Mouse (Mus musculus): ENCODE measurements around the gene Slc25a39.
"Not testable (repeated sequence)": the region's sequence is repeated elsewhere in the genome, so short reads cannot be mapped to it uniquely, and the experiment has no call there.

Gene Slc25a39

GRCm38 (mm10) chr11:102411704-102412103, 4.0 kb upstream of the Slc25a39 start:
- peak; percentile 66 for DNase-seq (ENCODE audit: low read depth, low spot score)

DNA sequence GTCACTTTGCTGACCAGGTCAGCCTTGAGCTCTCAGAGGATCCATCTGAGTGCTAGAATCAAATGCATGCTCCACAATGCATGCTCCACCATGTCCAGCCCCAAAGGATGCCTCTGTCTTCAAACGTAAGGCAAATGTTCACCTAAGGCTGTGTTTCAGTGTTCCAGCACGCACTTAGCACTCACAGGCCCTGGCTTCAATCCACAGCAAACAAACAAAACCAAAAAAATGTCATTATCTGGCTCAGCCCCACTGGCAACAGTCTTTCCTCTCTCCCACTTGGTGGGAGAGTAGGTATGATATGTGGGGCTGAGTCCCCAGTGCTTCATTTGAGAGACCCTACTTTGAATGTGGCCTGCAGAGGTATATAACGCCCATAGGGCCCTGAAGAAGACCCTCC, 3.3 kb upstream of the Slc25a39 start:
- DNase-seq (ENCODE audit: low read depth, low spot score), result no peak

GRCm38 (mm10) chr11:102410345-102410744, 2.6 kb upstream of the Slc25a39 start:
- DNase-seq (ENCODE audit: low read depth, low spot score), result not testable (repeated sequence)

- no peak for DNase-seq (ENCODE audit: low read depth, low spot score)
Observed at GRCm38 (mm10) chr11:102409795-102410330, 2.1 kb upstream of the Slc25a39 start.

GRCm38 (mm10) chr11:102408888-102409794, 1.4 kb upstream of the Slc25a39 start:
- DNase-seq (ENCODE audit: low read depth, low spot score), result no peak

GRCm38 (mm10) chr11:102408344-102408876, 664 bp upstream of the Slc25a39 start:
- peak; percentile 100 for DNase-seq (ENCODE audit: low read depth, low spot score)

- DNase-seq (ENCODE audit: low read depth, low spot score), result peak; percentile 85
Observed at GRCm38 (mm10) chr11:102406900-102407833, 579 bp downstream of the Slc25a39 start.

GRCm38 (mm10) chr11:102406401-102406800, 1.3 kb downstream of the Slc25a39 start:
- no peak for DNase-seq (ENCODE audit: low read depth, low spot score)

GRCm38 (mm10) chr11:102405544-102406285, 2.0 kb downstream of the Slc25a39 start:
- no peak for DNase-seq (ENCODE audit: low read depth, low spot score)

GRCm38 (mm10) chr11:102404161-102405010, 3.4 kb downstream of the Slc25a39 start:
- no peak for DNase-seq (ENCODE audit: low read depth, low spot score)

DNA sequence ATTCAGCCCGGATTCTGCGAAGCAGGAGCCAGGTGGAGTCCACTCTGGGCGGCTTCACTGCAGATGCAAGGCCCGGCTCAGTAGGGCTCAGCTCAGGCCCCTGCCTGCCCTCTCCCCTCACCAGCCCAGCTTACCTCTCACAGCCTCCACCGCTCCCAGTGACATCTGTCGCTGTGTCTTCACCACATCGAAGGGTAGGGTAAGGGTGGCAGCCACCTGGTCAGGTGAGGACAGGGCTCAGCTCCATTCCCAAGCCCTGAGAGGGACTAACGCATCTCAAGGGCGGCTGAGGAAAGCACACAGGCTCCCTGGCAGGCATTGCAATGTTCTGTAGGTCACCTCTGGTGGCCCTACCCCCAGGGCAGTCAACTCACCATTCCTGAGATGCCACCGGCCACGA, 4.1 kb downstream of the Slc25a39 start:
- no peak for DNase-seq (ENCODE audit: low read depth, low spot score)

DNA sequence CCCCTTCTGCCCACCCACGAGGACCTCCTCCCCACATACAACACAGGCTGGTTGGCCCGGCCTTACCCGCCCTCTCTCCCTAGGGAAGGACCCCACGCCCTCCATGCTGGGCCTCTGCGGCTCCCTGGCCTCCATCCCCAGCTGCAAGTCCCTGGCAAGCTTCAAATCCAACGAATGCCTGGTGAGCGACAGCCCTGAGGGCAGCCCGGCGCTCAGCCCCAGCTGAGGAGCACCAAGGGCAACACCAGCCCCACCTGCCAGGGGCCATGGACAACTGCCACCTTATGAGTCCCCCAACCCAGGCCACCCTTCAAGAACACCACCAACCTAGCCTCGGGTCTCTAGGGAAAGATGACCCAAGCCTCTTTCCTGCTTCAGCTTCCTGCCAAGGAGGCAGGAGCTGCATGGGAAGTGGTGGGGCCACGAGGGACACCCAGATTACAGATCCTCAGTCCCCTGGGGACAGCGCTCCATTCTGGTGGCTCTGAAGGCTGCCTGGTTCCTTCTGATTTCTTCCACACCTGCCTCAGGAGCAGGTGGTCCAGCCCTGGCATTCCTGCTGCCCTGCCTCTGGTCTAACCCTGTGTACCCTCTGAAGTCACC, 5.7 kb downstream of the Slc25a39 start:
- no peak for DNase-seq (ENCODE audit: low read depth, low spot score)

GRCm38 (mm10) chr11:102400513-102401084, 7.1 kb downstream of the Slc25a39 start:
- no peak for DNase-seq (ENCODE audit: low read depth, low spot score)

GRCm38 (mm10) chr11:102399610-102400072, 8.1 kb downstream of the Slc25a39 start:
- no peak for DNase-seq (ENCODE audit: low read depth, low spot score)

GRCm38 (mm10) chr11:102399107-102399506, 8.6 kb downstream of the Slc25a39 start:
- DNase-seq (ENCODE audit: low read depth, low spot score), result no peak

- DNase-seq (ENCODE audit: low read depth, low spot score), result no peak
Observed at GRCm38 (mm10) chr11:102398007-102398825, 9.5 kb downstream of the Slc25a39 start.

- no peak for DNase-seq (ENCODE audit: low read depth, low spot score)
Observed at GRCm38 (mm10) chr11:102396671-102397141, 11.0 kb downstream of the Slc25a39 start.

- no peak for DNase-seq (ENCODE audit: low read depth, low spot score)
Observed at GRCm38 (mm10) chr11:102396263-102396662, 11.5 kb downstream of the Slc25a39 start.

All from WW6 (cell line).